Mouse (Mus musculus): Measurements from ENCODE around the gene Hsp90ab1.

DNA sequence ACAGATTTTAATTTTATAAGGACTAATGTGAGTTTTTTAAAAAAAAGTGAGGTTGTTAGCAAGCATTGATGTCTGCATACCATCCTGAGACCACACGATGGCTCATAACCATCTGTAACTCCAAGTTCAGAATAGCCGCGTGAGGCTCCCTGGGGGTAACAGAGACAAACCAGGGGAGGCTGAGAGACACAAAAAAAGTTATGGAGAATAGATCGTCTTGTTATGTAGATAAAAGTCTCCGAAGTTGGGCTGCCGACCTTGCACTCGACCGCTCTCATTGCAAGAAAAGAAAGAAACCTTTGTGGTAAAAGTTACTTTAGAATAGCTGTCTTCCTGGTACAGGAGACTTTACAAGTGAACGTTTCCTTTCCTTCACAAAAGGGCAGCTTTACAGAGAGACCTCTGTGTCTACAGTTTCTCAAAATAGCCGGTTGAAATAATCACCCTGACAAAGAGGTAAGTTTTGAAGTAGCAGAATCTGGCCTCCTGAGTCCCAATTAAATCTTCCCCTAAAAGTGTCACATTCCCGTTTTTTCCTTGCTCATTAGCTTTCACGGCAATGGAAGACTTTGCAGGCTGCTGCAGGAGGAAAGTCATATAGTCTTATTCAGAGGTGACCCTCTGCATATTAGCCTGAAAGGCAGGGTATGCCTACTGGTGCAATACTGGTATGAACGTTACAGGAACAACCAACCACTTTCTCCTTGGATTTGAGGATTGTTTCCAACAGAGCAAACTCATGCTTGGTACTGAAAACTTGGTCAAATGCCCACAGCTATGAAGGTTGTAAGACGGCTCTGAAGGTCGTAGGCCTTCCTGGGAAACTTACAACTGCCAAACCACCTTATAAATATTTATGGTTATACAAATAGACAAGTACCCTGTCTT lies 34.2 kb upstream of the Hsp90ab1 start:
- TF ChIP-seq CTCF (IDR thresholded peaks at IDR 0.05; ENCODE audit: low read depth) = no peak
- no peak for TF ChIP-seq EP300 (optimal IDR thresholded peaks at IDR 0.05)
